Comparison of ENCODE assay signal across 11 mouse cellular contexts in the genomic region with DNA sequence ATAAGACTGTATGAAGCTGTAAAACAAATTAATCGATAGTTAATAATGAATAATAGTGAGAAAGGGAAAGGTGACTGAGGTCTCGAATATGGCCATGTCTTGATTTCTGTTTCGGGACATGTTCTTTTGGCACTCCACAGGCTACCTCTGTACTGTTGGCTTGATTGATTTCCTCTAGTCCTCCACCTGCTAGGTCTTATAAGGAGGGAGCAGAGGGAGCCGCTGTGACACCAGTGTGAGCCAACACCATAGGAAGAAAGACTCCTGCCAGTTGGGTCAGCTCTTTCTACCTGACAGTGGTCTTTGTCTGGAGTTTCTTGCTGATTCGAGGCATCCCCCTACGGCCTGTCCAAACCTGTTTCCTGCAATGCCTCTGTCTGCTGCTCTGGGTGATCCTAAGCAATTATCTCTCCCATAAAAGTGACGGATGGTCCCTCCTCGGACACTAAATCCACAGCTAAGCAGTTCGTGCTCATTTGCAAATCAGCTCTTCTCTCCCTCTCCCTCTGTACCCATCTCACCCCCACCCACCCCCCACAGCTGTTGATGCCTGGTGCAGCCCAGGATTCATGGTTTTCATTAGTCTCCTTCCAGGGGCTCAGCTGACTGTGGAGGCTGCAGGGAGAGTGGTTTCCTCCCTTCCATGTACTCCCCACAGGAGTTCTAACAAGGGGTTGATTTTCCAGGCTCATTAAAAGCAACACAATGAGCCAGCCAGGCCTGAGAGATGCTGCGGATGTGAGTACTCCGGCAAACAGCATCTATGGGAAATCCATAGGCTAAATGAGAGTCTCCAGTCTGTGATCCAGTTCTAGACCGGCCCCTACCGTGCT.
A peak's percentile ranks its signal among the peaks of the same experiment; 100 is the strongest.
DNase-seq lines count a peak whose midpoint lies in the region; ATAC-seq lines count a peak whose summit lies in the region.
"Had no signal": no experiment of that assay in that cellular context is flagged by ENCODE, and none has a peak within 500 bp of the region (broad histone marks: within the 10 kb centered on the region; RNA-seq: fewer than 3 reads in every experiment).

No protein-coding gene starts in this region.

- H3K4me3 ChIP-seq in embryonic facial prominence, embryonic 10.5 days = no peak overlapping the region
- no peak overlapping the region for H3K4me3 ChIP-seq in hindbrain, embryonic 11.5 days (ENCODE audit: low read depth, low read length)
- no peak overlapping the region for H3K4me3 ChIP-seq in midbrain, embryonic 13.5 days (replicated peaks)
- H3K4me3 ChIP-seq: megakaryocyte, embryonic 14.5 days had no signal

- DNase-seq in ZHBTc4 (ENCODE audit: low read depth, low spot score) = peak; percentile 20
- peak; percentile 26 for DNase-seq in embryonic facial prominence, embryonic 10.5 days (ENCODE audit: low spot score)
- DNase-seq in hindbrain, embryonic 11.5 days (ENCODE audit: low spot score) = peak; percentile 18
- no peak for DNase-seq in gastrocnemius, postnatal 36 days
- DNase-seq in thymus, postnatal 25 days = no peak
- DNase-seq in cerebellum, adult 11-12 months = no peak
- DNase-seq in gastrocnemius, postnatal 10 days = no peak
- DNase-seq: thymus, postnatal 14 days had no signal

- intact Hi-C loops in gastrocnemius, postnatal 36 days (cut with DNase I) = no loop called here

- peaks cover 14% of the 10 kb centered on the region for H3K4me1 ChIP-seq in embryonic facial prominence, embryonic 10.5 days
- no peaks in the 10 kb centered on the region for H3K4me1 ChIP-seq in hindbrain, embryonic 11.5 days (replicated peaks; ENCODE audit: control insufficient read depth, insufficient read depth, low read length)
- peaks cover 8% of the 10 kb centered on the region for H3K4me1 ChIP-seq in midbrain, embryonic 13.5 days (replicated peaks)

- H3K9ac ChIP-seq in hindbrain, embryonic 11.5 days (ENCODE audit: low read depth, low read length) = no peak overlapping the region
- H3K9ac ChIP-seq in midbrain, embryonic 13.5 days (replicated peaks) = no peak overlapping the region

- no peak overlapping the region for H3K4me2 ChIP-seq in hindbrain, embryonic 11.5 days (replicated peaks; ENCODE audit: low read depth, low read length)
- no peak overlapping the region for H3K4me2 ChIP-seq in midbrain, embryonic 13.5 days (replicated peaks)
- H3K4me2 ChIP-seq: liver, embryonic 11.5 days had no signal

- ATAC-seq in hindbrain, embryonic 11.5 days (ENCODE audit: low FRiP score) = peak; percentile 85
- ATAC-seq in midbrain, embryonic 13.5 days = peak; percentile 86

- H3K9me3 ChIP-seq in embryonic facial prominence, embryonic 10.5 days = 0 out of 2 replicates have a peak, but pooled peaks cover under 1% of the 10 kb centered on the region
- H3K9me3 ChIP-seq in hindbrain, embryonic 11.5 days (ENCODE audit: control insufficient read depth, low read length) = no peaks in the 10 kb centered on the region
- no peaks in the 10 kb centered on the region for H3K9me3 ChIP-seq in midbrain, embryonic 13.5 days

- peak overlapping the region; percentile 57; the same call in 1 of the 2 replicates for H3K27ac ChIP-seq in embryonic facial prominence, embryonic 10.5 days (replicated peaks)
- H3K27ac ChIP-seq in hindbrain, embryonic 11.5 days (ENCODE audit: low read depth, low read length) = peak overlapping the region; percentile 36
- H3K27ac ChIP-seq in midbrain, embryonic 13.5 days = peak overlapping the region; percentile 52

- H3K36me3 ChIP-seq in embryonic facial prominence, embryonic 10.5 days (replicated peaks) = no peaks in the 10 kb centered on the region
- H3K36me3 ChIP-seq in hindbrain, embryonic 11.5 days (ENCODE audit: control insufficient read depth, insufficient read depth, low read length) = no peaks in the 10 kb centered on the region
- H3K36me3 ChIP-seq in midbrain, embryonic 13.5 days = no peaks in the 10 kb centered on the region

- no peaks in the 10 kb centered on the region for H3K27me3 ChIP-seq in embryonic facial prominence, embryonic 10.5 days (replicated peaks; ENCODE audit: low read depth, poor library complexity, severe bottlenecking)
- no peaks in the 10 kb centered on the region for H3K27me3 ChIP-seq in hindbrain, embryonic 11.5 days (ENCODE audit: control insufficient read depth, insufficient read depth, low read length)
- H3K27me3 ChIP-seq in midbrain, embryonic 13.5 days = no peaks in the 10 kb centered on the region

- WGBS in embryonic facial prominence, embryonic 10.5 days = 55% methylated on average over 13 of the region's 13 CpGs
- 57% methylated on average over 13 of the region's 13 CpGs for WGBS in hindbrain, embryonic 11.5 days
- WGBS in midbrain, embryonic 13.5 days = 46% methylated on average over 13 of the region's 13 CpGs

Comparison
In these comparisons a context has a peak if more than half of its experiments do, and no peak if none do; other contexts are left out.
1. DNase-seq: peak in ZHBTc4 (single experiment), embryonic facial prominence, embryonic 10.5 days (single experiment) and hindbrain, embryonic 11.5 days (single experiment); none in gastrocnemius, postnatal 36 days (0 of 2), thymus, postnatal 25 days (single experiment), cerebellum, adult 11-12 months (single experiment) and gastrocnemius, postnatal 10 days (single experiment).
2. Peak in every context shown above with its lines, with median percentiles within 50 percentile points of each other: H3K27ac ChIP-seq.